Mouse (Mus musculus) ovary, adult 18-20 months (tissue): ENCODE results near the gene Fcer1g.
A peak's percentile ranks its signal among the peaks of the same experiment; 100 is the strongest.

Experiments used
- DNase-seq: peaks from one replicate; pipeline ENCODE4 v3.0.0; 2022; ENCODE audit warnings: low spot score, mixed read lengths

The Fcer1g gene

GRCm38 (mm10) chr1:171265971-171266744 lies 32.0 kb upstream of the Fcer1g start:
- no peak for DNase-seq

- DNase-seq = no peak
Observed at GRCm38 (mm10) chr1:171263666-171264461, 29.7 kb upstream of the Fcer1g start.

GRCm38 (mm10) chr1:171263185-171263611 lies 29.0 kb upstream of the Fcer1g start:
- DNase-seq = no peak

- peak; percentile 75 for DNase-seq
Observed at GRCm38 (mm10) chr1:171262594-171263130, 28.5 kb upstream of the Fcer1g start.

DNA sequence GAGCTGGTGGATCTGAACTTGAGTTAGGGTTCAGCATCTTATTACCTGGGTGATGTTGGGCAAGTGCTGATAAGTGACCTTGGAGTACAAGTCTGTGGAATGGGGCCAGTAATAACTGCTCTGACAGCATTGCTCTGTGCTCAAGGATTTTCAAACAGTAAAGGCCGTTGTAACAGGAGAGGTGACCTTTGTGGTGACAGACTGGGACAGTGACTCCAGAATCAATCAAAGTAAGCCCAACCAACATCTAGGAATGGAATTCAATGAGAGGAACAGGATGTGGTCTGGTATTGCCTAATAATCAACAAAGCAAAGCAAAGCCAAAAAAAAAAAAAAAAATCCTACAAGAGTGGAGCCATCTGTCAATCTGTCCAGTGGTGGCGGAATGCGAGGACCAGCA lies 26.2 kb upstream of the Fcer1g start:
- DNase-seq = no peak

GRCm38 (mm10) chr1:171258921-171259320 lies 24.8 kb upstream of the Fcer1g start:
- DNase-seq = no peak

GRCm38 (mm10) chr1:171257781-171258180 lies 23.6 kb upstream of the Fcer1g start:
- DNase-seq = no peak

- no peak for DNase-seq
Observed at GRCm38 (mm10) chr1:171256937-171257548, 22.9 kb upstream of the Fcer1g start.

DNA sequence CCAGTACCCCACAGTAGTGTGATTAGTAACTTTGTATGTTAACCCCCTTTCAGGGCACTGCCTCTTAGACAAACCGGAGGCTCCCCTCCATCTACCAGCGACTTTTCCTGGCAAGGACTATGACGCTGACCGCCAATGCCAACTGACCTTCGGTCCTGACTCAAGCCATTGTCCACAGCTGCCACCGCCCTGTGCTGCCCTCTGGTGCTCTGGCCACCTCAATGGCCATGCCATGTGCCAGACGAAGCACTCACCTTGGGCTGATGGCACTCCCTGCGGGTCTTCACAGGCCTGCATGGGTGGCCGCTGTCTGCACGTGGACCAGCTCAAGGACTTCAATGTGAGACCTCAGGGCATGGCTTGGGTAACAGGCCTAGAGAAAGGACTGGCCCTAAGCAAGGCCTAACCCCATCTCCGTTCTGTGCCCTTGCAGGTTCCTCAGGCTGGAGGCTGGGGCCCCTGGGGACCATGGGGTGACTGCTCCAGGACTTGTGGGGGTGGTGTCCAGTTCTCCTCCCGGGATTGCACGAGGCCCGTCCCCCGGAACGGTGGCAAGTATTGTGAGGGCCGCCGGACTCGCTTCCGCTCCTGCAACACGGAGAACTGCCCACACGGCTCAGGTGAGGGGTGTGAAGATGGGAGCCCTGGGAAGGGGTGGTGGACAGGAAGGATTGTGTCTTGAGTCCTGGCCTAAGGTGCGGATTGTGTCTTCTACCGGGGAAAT lies 22.1 kb upstream of the Fcer1g start:
- no peak for DNase-seq

- DNase-seq = no peak
Observed at GRCm38 (mm10) chr1:171252415-171252814, 18.2 kb upstream of the Fcer1g start.

GRCm38 (mm10) chr1:171251594-171252324 lies 17.6 kb upstream of the Fcer1g start:
- no peak for DNase-seq

GRCm38 (mm10) chr1:171250680-171251593 lies 16.8 kb upstream of the Fcer1g start, which contains the start of gene Ndufs2:
Gene Ndufs2, minus strand, starts transcription at chr1:171251388.
- DNase-seq = no peak

DNA sequence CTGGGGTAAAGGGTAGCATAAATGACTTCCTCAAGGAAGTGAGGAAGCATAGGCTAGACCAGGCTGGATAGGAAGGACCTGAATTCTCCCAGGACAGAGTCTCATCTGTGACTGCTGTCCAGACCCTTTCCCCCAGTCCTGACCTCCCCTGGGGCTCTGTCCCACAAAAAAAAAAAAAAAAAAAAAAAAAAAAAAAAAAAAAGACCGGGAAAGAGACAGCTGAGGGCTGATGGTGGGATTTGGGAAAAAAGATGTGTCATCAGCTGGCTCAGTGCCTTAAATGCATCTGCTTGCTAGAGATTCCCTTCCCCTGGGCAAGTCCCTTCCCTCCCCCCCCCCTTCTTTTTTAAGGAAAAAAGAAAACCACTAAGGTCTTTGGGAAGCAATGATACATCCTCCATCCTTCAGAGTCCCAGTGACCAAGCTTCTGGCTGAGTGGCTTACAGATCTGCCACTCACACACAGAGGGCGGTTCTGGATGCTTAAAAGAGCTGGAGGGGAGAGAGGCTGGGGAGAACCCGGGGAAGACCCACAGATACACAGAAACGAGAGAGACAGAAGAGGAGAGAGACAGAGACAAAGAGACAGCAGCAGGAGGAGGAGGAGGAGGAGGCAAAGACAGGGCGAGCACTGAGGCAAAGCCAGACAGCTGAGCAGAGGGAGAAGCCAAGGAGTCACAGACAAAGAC lies 15.9 kb upstream of the Fcer1g start, which contains the start of gene Adamts4:
Adamts4 (plus strand) TSS at position 509 of the 688 bp plus-strand sequence.
- DNase-seq = no peak

DNA sequence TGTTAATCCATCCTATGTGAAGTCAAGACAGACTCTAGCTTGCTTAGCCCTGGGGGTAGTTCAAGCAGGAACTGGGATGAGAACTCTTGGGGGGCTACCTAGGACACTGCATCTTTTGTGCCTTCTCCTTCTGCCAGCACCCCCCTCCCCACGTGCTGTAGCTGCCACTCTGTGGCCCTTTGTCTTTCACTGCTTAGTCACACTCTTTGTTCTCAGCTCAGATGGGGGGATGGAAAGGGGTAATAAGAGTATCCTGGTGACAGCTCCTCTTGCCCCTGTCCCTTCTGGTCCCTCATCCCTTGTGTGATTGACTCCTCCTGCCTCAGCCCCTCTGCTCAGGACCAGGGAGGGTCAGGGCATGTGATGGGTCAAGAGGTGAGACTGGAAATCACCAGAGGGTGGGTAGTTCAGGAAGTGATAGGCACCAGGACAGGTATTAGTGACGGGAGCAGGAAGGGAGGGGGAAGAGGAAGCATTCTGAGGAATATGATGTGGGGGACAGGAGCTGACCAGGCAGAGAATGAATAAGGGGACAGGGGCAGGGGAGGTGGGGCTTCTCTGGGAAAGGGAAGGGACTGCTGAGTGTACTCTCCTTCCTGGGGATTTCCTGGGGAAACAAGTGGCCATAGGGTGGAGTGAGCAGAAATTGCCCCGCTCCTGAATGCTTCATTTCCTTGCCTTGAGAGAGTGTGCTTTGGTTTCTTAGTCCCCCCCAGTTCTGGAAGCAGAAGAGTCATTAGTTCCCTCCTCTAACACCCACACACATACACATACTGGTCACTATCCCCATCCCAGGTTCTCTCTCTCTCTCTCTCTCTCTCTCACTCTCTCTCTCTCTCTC lies 14.4 kb upstream of the Fcer1g start:
- DNase-seq = no peak

DNA sequence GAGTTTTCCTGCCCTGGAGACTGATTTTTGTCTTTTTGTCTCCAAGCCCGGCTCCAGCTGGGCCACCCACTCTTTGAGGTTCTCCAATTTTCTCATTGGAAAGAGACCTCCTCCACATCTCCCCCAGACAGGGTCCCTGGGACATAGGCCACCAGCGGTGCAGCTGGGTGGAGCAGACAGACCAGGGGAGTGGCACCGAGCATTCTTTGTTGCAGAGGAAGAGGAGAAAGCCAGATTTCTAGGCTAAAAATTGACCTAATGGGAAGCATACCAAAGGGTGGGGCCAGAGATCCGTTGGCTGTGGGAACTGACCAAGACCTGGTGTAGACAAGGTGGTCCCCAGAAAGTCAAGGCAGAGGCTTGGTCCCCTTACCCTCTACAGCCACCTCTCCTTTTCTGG lies 13.8 kb upstream of the Fcer1g start:
- no peak for DNase-seq

GRCm38 (mm10) chr1:171247453-171247841 lies 13.3 kb upstream of the Fcer1g start:
- DNase-seq = no peak

GRCm38 (mm10) chr1:171246709-171247452 lies 12.7 kb upstream of the Fcer1g start:
- peak; percentile 96 for DNase-seq

DNA sequence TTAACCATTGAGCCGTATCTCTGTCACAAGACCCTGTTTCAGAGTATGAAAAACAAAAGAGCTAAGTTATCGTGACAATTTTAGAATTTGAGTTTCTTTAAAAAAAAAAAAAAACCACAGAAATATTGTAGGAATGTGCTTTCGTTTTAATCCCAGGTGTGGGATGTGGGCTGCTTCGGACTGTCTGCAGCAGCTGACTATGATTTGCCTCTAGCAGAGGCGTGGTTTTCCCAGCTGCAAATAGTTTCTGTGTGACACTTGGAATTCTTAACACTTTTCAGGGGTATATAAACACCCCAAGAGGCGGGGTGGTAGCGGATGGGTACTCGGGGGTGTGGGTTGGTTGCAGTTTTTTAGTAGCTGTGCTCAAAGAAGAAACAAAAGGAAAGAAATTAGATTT lies 11.2 kb upstream of the Fcer1g start:
- DNase-seq = no peak
